In genomic region chr3:92752238-92752637, GRCm38 (mm10) we compare ENCODE assay signal across 14 mouse cellular contexts. TPM values are rescaled to one million over a fixed set of nuclear protein-coding genes. Genes with fewer than 3 reads are reported as not detected.
"Had no signal": no experiment of that assay in that cellular context is flagged by ENCODE, and none has a peak within 500 bp of the region (broad histone marks: within the 10 kb centered on the region; RNA-seq: fewer than 3 reads in every experiment).

Gene Lce1g, minus strand, starts transcription at chr3:92752338.

- DNase-seq: lung, adult 18-20 months; lung, postnatal 14 days; lung, postnatal 4 days; midbrain, embryonic 14.5 days; retina, postnatal 1 day; right cerebral cortex, adult 18-20 months; right cerebral cortex, postnatal 25 days; right cerebral cortex, postnatal 4 days; spleen, adult 18-20 months; thymus, adult 18-20 months; thymus, postnatal 14 days; thymus, postnatal 36 days had no signal

RNA-seq across cellular contexts. Expression of gene Lce1g, which starts in this region (rescaled TPM):
- total RNA-seq: megakaryocyte, adult 5-6 weeks; megakaryocyte-erythroid progenitor cell, adult 5-6 weeks had no signal
